Mouse (Mus musculus) right cerebral cortex, postnatal 4 days (tissue): Measurements from ENCODE around the gene Gab2.
"Not testable (repeated sequence)": the region's sequence is repeated elsewhere in the genome, so short reads cannot be mapped to it uniquely, and the experiment has no call there.

Experiments used
- DNase-seq: peaks from one replicate; pipeline ENCODE4 v3.0.0-alpha.2; 2022

Gene Gab2

GRCm38 (mm10) chr7:97151082-97151813 lies 69.9 kb downstream of the Gab2 start:
- DNase-seq: no peak

GRCm38 (mm10) chr7:97154756-97155487 lies 73.5 kb downstream of the Gab2 start:
- DNase-seq: no peak

- DNase-seq: no peak
Observed at GRCm38 (mm10) chr7:97164261-97164660, 82.9 kb downstream of the Gab2 start.

- DNase-seq: no peak
Observed at GRCm38 (mm10) chr7:97171089-97171488, 89.7 kb downstream of the Gab2 start.

- DNase-seq: no peak
Observed at GRCm38 (mm10) chr7:97171719-97172118, 90.3 kb downstream of the Gab2 start.

DNA sequence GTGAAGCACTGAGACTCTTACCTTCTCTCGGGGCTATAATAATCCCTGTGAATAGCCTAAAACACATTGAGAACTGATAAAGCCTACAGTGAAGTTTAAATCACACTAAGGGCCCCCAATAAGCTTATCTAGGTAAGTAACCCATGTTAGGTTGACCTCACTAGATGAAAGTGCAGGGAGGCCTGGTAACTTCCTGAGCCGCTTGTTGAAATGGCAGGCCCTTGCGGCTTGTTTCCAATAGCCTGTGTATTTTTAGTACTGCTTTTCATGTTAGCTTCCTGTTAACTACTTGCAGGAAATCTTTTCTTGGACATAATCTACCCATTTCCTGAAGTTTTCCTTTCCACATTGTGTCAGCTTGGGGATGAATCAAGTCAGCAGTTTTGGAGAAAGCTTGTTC lies 90.7 kb downstream of the Gab2 start:
- no peak for DNase-seq

DNA sequence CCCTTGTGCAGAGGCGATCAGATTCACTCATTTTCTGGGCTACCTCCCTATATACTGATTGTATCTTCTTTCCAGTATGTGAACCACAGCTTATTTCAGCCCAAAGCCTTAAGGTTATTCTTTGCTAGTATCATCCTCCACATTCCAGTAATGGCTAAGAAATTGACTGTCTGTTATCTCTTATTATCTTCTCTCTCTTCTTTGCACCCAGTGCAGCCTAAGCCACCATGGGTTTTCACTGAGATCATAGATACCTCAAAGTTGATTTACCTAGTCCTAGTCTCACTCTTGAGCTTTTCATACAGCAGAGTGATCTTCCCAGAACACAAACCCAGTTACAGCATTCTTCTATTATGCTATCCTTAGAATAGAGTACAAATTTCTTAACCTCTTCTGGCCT lies 100.5 kb downstream of the Gab2 start:
- DNase-seq: no peak

DNA sequence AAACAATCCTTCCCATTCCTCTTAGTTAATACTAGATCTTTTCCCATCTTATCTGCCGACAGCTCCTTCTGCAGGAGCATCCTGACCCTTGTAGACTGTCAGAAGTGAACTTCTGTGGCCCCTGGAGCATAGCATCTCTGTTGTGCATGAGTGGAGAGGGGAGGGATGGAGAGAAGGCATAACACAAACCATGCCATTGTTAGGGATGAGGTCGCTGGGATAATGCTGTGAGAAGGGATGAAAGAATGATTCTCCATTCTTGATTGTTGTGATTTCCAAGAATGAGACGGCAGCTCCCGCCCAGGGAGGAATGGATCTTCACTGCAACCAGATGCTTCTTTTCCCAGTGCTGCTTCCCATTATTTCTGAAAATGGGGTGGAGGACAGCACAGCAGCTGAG lies 102.0 kb downstream of the Gab2 start:
- DNase-seq: no peak

- DNase-seq: no peak
Observed at GRCm38 (mm10) chr7:97184005-97184404, 102.6 kb downstream of the Gab2 start.

DNA sequence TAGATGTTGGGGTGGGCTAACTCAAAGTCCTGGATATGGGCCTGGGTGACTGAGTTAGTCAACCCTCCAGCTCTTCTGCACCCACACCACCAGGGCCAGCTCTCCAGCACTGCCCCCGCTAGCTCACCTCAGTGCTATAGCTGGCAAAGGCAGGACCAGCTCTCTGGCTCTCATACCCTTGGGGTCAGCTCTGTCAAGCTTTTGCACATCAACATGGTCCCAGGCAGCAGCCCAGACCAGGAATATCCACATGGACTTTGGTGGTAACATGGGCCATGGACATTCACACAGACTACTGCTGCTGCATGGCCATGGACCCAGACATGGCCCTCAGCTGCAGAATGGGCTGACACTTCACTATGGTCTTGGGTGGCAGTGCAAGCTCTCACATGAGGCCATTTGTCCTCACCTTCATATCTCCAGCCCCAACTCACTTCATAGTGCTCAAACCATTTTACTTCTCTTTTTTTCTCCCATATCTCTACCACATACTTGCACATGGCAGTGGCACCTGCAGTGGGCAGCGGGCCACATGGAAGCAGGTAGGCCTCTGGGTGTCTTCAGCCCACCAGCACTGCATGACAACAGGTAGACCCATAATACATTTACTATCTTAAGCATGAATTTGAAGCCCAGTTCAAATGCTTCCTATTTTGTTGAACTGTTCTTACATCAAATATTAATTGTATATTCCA lies 106.1 kb downstream of the Gab2 start:
- DNase-seq: no peak

DNA sequence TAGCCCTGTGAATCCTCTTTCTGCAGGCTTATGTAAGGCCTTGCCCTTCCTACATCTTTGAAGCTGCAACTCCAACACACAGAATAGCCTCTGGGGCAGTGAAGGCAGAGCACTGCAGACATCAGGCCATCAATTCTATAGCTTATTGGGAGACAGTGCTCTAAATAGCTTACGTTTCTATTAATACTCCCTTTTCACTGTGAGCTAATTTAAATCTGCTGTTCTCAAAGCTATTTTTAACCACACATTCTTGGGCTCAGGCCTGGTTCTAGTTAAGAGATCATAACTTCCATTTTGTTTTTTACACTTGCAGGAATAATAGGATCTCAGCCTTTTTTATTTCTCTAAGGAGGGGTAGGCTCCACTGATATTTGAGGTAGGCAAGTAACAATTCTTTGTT lies 107.7 kb downstream of the Gab2 start:
- DNase-seq: no peak

GRCm38 (mm10) chr7:97203907-97204306 lies 122.5 kb downstream of the Gab2 start:
- no peak for DNase-seq

- no peak for DNase-seq
Observed at GRCm38 (mm10) chr7:97208811-97209549, 127.6 kb downstream of the Gab2 start.

DNA sequence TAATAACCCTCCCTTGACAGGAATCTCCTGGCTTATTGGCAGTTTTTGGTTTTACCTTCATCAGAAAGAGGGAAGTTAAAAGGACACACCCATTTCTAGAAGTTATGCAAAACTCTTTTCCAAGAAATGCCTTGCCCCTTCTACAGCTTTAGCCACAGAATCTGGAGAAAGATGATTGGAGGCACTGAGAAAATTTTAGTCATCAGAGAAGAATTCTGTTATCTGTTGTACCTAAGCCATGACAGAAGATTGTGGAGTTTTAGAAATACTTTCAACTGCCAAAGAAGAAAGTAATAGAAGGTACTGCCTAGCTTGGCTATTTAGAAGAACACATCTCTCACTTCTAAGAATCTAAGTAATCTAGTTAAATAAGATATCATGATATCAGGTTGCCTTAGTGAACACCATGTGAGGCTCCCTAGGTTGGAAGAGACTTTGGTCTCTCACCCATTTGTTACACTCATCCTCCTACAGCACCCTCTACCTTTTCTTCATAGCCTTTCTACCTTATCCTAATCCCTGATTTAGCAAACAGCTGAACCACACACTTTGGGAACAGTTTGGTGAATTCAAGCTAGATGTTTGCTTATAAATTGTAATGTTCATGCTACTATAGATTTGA lies 128.8 kb downstream of the Gab2 start:
- DNase-seq: no peak

- no peak for DNase-seq
Observed at GRCm38 (mm10) chr7:97211117-97211516, 129.7 kb downstream of the Gab2 start.

DNA sequence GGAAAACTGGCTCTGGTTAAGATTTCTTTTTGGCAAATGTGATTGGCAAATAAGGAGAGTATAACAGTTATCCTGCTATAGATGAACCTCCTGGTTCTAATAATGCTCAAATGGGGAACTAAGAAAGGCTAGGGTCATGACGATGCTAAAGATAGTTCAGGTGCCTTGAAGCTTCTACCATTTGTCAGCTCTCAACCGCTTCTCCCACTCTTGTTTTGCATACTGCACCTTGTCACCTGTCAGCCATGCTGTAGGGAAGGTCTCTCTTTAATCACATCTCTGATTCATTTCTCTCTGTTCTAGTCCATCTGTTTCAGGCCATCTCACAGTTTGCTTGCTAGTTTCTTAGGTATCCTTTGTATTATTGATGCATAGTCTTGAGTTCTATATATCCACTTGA lies 142.4 kb downstream of the Gab2 start:
- no peak for DNase-seq

DNA sequence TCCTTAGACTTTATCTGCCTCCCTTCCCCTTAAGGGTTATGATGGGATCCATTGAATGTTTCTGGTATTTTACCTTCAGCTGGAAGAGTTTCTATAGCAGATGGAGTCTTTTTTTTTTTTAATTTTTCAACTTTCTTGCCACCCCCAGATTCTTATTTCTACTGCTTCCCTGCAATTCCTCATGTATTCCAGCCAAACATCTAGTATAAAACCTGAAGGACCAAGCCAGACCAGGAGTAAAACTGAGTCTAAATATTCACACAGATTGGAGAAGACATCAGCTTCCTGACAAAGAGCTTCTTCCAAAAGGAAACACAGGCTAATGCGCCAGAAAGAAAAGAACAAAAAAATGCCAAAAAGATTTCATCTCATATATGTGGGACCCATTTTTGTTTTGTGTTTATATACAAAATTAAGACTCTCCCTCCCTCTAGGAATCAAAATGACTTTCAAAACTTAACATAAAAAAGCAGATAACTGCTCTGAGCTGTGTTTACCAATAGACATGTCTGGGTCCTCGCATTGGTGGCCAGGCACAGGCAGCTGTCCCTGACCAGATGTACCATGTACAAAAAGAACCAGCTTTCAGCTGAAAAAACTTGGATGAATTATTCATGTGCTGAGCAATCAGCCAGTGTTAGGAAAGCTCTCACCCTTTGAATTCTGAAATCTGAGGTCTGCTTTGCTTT lies 164.0 kb downstream of the Gab2 start:
- no peak for DNase-seq

- DNase-seq: not testable (repeated sequence)
Observed at GRCm38 (mm10) chr7:97245950-97246578, 164.7 kb downstream of the Gab2 start.

GRCm38 (mm10) chr7:97247661-97248060 lies 166.3 kb downstream of the Gab2 start:
- no peak for DNase-seq

- DNase-seq: no peak
Observed at GRCm38 (mm10) chr7:97248136-97248535, 166.8 kb downstream of the Gab2 start.

DNA sequence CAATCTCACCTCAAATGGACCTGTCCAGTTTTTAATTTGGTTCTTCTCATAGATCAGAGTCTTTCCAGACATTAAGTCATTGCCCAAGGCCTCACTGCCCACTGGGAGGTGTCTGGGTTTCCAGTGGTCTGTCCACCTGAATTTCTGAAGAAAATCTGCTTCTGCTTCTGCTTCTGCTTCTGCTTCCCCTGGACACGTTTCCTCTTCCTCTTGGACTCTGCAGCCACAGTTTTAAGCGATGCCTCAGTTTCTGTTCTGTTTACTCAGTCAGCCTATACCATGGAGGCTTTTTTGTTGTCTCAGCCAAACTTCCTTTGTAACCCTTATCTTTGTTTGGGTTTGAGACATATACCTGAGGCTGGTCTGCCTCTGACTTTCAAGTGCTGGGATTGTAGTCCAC lies 170.3 kb downstream of the Gab2 start:
- DNase-seq: no peak

DNA sequence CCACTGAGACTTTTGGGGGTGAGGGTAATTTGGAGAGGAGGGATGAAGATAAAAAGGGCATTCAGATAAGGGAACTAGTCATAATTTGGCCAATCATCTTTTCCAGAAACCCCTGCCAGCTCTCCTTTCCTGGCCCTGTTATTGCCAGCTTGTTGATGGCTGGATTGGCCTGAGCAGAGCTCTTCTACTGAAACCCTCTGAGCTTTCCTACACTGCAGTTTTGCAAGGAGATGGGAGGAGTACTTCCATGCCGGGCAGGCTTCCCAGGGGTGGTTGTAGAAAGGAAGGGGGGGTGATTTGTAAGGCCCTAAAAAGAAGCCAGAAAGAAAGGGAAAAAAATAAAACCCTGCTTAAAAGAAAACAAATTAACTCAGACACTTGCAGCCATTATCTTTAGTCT lies 181.2 kb downstream of the Gab2 start:
- DNase-seq: no peak
